Mouse (Mus musculus): ENCODE data around the gene Vmn2r89.

- no peak for TF ChIP-seq CTCF (IDR thresholded peaks at IDR 0.05; ENCODE audit: insufficient read depth, low read length)
- TF ChIP-seq POLR2A (IDR thresholded peaks at IDR 0.05; ENCODE audit: borderline replicate concordance, extremely low read depth, low read depth, low read length): no peak
Measured at GRCm38 (mm10) chr14:51499707-51500275, 48.1 kb downstream of the Vmn2r89 start.

Measured in lung, adult 2 months (tissue).